Mouse (Mus musculus): Measurements from ENCODE around the gene Jaml.

The Jaml gene

DNA sequence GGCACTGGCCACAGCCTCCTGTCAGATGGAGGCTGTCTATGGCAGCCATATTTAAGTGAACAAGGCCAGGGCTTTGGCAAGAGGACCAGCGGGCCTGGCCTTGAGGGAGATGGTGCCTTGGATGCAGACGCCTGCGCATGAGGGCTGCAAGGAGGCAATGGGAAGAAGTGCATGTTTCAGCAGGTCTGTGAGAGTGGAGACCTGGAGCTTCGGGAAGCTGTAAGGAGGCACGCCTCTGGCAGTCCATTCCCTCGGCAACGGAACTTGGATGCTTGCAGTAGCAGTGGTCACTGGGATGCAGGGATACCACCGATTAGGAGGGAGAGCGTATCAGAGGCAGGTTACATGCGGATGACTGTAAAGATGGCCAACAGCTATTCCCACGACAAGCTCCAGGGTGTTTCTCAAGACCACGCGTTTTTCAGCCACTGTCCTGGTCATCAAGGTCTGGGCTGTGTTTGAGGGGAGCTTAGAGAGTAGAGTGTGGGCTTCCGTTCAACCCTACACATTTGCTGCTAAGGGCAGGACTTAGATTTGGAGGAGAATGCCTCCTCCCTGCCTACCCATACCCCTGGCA lies 41.1 kb downstream of the Jaml start:
- Histone ChIP-seq H3K4me1 (replicated peaks; ENCODE audit: low read depth, low read length) (peaks cover 67% of the 10 kb centered on the region), H3K4me3 (replicated peaks; ENCODE audit: low read length) (no peak overlapping the region), H3K27me3 (ENCODE audit: insufficient read depth, low read length) (peaks cover 24% of the 10 kb centered on the region), H3K9me3 (ENCODE audit: low read length) (no peaks in the 10 kb centered on the region), H3K36me3 (ENCODE audit: insufficient read depth, low read length) (no peaks in the 10 kb centered on the region)
- no peak for TF ChIP-seq CTCF (conservative IDR thresholded peaks at IDR 0.05; ENCODE audit: low read length)
- no peak for TF ChIP-seq POU5F1 (IDR thresholded peaks at IDR 0.05; ENCODE audit: borderline replicate concordance, low read length)
- TF ChIP-seq NANOG (IDR thresholded peaks at IDR 0.05; ENCODE audit: borderline replicate concordance, low read length): no peak

DNA sequence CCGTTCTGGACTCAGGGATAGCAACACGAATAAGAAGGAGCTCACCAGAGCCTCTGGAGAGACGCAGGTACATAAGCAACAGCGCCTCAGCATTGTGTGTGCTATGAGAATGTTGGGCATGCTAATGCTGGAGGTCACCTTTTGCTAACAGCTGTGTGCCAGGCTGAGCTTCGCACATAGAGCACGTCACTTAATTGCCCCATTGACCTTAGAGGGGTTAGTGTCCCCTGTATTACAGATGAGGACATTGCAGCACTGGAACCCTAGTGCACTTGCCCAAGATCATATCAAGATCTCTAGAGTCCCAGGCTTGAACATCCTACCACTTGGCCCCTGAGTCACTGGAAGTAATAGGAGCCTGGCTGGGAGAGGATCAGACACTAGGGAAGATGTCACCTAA lies 41.6 kb downstream of the Jaml start:
- Histone ChIP-seq H3K9me3 (ENCODE audit: low read length) (no peaks in the 10 kb centered on the region), H3K27me3 (ENCODE audit: insufficient read depth, low read length) (peaks cover 27% of the 10 kb centered on the region), H3K4me1 (replicated peaks; ENCODE audit: low read depth, low read length) (peaks cover 72% of the 10 kb centered on the region), H3K4me3 (replicated peaks; ENCODE audit: low read length) (no peak overlapping the region), H3K36me3 (ENCODE audit: insufficient read depth, low read length) (no peaks in the 10 kb centered on the region)
- TF ChIP-seq POU5F1 (IDR thresholded peaks at IDR 0.05; ENCODE audit: borderline replicate concordance, low read length) (no peak), NANOG (IDR thresholded peaks at IDR 0.05; ENCODE audit: borderline replicate concordance, low read length) (no peak), CTCF (conservative IDR thresholded peaks at IDR 0.05; ENCODE audit: low read length) (no peak)

- Histone ChIP-seq H3K9me3 (ENCODE audit: low read length) (no peaks in the 10 kb centered on the region), H3K36me3 (ENCODE audit: insufficient read depth, low read length) (no peaks in the 10 kb centered on the region), H3K4me1 (replicated peaks; ENCODE audit: low read depth, low read length) (peaks cover 73% of the 10 kb centered on the region), H3K4me3 (replicated peaks; ENCODE audit: low read length) (no peak overlapping the region), H3K27me3 (ENCODE audit: insufficient read depth, low read length) (peaks cover 28% of the 10 kb centered on the region)
- TF ChIP-seq CTCF (conservative IDR thresholded peaks at IDR 0.05; ENCODE audit: low read length): no peak
- TF ChIP-seq POU5F1 (IDR thresholded peaks at IDR 0.05; ENCODE audit: borderline replicate concordance, low read length): no peak
- TF ChIP-seq NANOG (IDR thresholded peaks at IDR 0.05; ENCODE audit: borderline replicate concordance, low read length): no peak
Observed at GRCm38 (mm10) chr9:45121001-45121400, 42.0 kb downstream of the Jaml start.

DNA sequence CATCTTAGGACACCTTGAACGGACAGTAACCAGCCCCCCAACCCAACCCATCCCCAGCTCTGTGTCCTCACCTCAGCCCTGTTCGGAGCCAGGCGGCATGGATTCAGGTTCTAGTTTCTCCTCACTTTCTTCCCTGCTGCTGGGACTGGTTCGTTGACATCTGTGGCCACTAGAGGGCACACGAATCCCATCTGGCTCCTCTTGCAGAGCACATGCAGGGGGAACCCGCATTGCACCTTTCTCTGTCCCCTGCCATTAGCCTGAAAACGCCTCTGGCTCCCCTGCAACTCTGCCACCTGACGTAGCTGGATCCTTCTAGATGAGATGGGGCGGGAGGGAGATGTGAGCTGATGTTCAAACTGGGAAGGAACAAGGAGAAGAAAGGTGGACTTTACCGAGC lies 42.8 kb downstream of the Jaml start:
- peaks cover 78% of the 10 kb centered on the region for H3K4me1 ChIP-seq (replicated peaks; ENCODE audit: low read depth, low read length)
- no peaks in the 10 kb centered on the region for H3K9me3 ChIP-seq (ENCODE audit: low read length)
- peaks cover 33% of the 10 kb centered on the region for H3K27me3 ChIP-seq (ENCODE audit: insufficient read depth, low read length)
- H3K36me3 ChIP-seq (ENCODE audit: insufficient read depth, low read length): no peaks in the 10 kb centered on the region
- H3K4me3 ChIP-seq (replicated peaks; ENCODE audit: low read length): peak overlapping the region; percentile 70
- TF ChIP-seq CTCF (conservative IDR thresholded peaks at IDR 0.05; ENCODE audit: low read length) (peak; percentile 64), NANOG (IDR thresholded peaks at IDR 0.05; ENCODE audit: borderline replicate concordance, low read length) (no peak), POU5F1 (IDR thresholded peaks at IDR 0.05; ENCODE audit: borderline replicate concordance, low read length) (no peak)

- Histone ChIP-seq H3K36me3 (ENCODE audit: insufficient read depth, low read length) (no peaks in the 10 kb centered on the region), H3K4me1 (replicated peaks; ENCODE audit: low read depth, low read length) (peaks cover 82% of the 10 kb centered on the region), H3K9me3 (ENCODE audit: low read length) (no peaks in the 10 kb centered on the region), H3K4me3 (replicated peaks; ENCODE audit: low read length) (peak overlapping the region; percentile 70), H3K27me3 (ENCODE audit: insufficient read depth, low read length) (peaks cover 33% of the 10 kb centered on the region)
- TF ChIP-seq CTCF (conservative IDR thresholded peaks at IDR 0.05; ENCODE audit: low read length): no peak
- TF ChIP-seq POU5F1 (IDR thresholded peaks at IDR 0.05; ENCODE audit: borderline replicate concordance, low read length): no peak
- no peak for TF ChIP-seq NANOG (IDR thresholded peaks at IDR 0.05; ENCODE audit: borderline replicate concordance, low read length)
Observed at GRCm38 (mm10) chr9:45122209-45122761, 43.3 kb downstream of the Jaml start.

- Histone ChIP-seq H3K4me1 (replicated peaks; ENCODE audit: low read depth, low read length) (peaks cover 76% of the 10 kb centered on the region), H3K9me3 (ENCODE audit: low read length) (no peaks in the 10 kb centered on the region), H3K36me3 (ENCODE audit: insufficient read depth, low read length) (no peaks in the 10 kb centered on the region), H3K27me3 (ENCODE audit: insufficient read depth, low read length) (peaks cover 40% of the 10 kb centered on the region), H3K4me3 (replicated peaks; ENCODE audit: low read length) (peak overlapping the region; percentile 58; the same call in 1 of the 2 replicates)
- no peak for TF ChIP-seq CTCF (conservative IDR thresholded peaks at IDR 0.05; ENCODE audit: low read length)
Observed at GRCm38 (mm10) chr9:45125211-45125610, 46.2 kb downstream of the Jaml start.

DNA sequence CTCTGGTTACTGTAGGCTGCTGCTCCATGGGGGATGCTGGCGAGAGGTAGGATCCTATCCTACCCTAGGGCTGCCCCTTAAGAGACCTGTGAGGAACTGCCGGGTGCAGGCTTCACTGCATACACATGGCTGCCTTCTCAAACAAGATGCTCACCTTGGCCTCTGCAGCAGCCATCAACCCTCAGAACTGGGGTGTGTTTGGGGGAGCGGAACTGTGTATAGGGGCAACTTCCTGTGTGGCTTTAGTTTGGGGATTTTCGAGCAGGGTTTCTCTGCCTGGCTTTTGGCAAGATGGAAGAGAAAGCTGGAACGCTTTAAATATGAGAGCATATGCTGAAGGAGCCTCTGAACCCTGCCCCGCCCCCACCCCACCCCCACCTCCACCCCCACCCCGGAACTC lies 48.0 kb downstream of the Jaml start:
- Histone ChIP-seq H3K4me3 (replicated peaks; ENCODE audit: low read length) (peak overlapping the region; percentile 58; the same call in 1 of the 2 replicates), H3K36me3 (ENCODE audit: insufficient read depth, low read length) (no peaks in the 10 kb centered on the region), H3K27me3 (ENCODE audit: insufficient read depth, low read length) (peaks cover 42% of the 10 kb centered on the region), H3K9me3 (ENCODE audit: low read length) (no peaks in the 10 kb centered on the region), H3K4me1 (replicated peaks; ENCODE audit: low read depth, low read length) (peaks cover 62% of the 10 kb centered on the region)
- TF ChIP-seq POU5F1 (IDR thresholded peaks at IDR 0.05; ENCODE audit: borderline replicate concordance, low read length) (no peak), NANOG (IDR thresholded peaks at IDR 0.05; ENCODE audit: borderline replicate concordance, low read length) (no peak), CTCF (conservative IDR thresholded peaks at IDR 0.05; ENCODE audit: low read length) (no peak)

DNA sequence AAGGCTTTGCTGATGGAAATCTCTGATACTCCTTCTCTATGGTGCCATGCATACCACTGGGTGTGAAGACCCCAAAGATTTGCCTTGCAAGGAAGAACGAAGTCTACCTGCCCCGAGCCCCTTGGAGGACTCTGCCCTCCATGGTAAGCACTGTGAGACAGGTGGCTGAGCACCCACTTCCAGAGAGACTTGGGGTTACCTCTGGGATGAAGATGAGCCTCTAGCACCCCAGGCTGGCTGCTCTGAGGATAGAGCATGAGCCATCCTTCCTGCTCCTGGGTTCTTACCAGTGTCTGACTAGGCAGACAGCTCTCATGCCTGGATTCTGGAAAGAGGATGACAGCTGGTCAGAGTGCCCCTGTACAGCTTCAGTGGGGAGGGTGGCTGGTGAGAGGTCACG lies 51.1 kb downstream of the Jaml start:
- no peaks in the 10 kb centered on the region for H3K36me3 ChIP-seq (ENCODE audit: insufficient read depth, low read length)
- H3K4me1 ChIP-seq (replicated peaks; ENCODE audit: low read depth, low read length): peaks cover 37% of the 10 kb centered on the region
- peaks cover 46% of the 10 kb centered on the region for H3K27me3 ChIP-seq (ENCODE audit: insufficient read depth, low read length)
- H3K4me3 ChIP-seq (replicated peaks; ENCODE audit: low read length): no peak overlapping the region
- H3K9me3 ChIP-seq (ENCODE audit: low read length): no peaks in the 10 kb centered on the region
- no peak for TF ChIP-seq NANOG (IDR thresholded peaks at IDR 0.05; ENCODE audit: borderline replicate concordance, low read length)
- no peak for TF ChIP-seq CTCF (conservative IDR thresholded peaks at IDR 0.05; ENCODE audit: low read length)
- TF ChIP-seq POU5F1 (IDR thresholded peaks at IDR 0.05; ENCODE audit: borderline replicate concordance, low read length): no peak
